Mouse (Mus musculus) heart, postnatal 4 days (tissue): Measurements from ENCODE around the gene P3h2. TPM values are rescaled to one million over a fixed set of nuclear protein-coding genes. Genes with fewer than 3 reads are reported as not detected.

Experiments used
- DNase-seq: peaks from one replicate; pipeline ENCODE4 v3.0.0; 2021
- total RNA-seq, 2 experiments: library from RNA; stranded (reverse); gene quantifications; 2 replicates each; pipeline ENCODE4 v1.2.3; 2021

Gene P3h2
- total RNA-seq, 2 experiments from 2014 or later: 7.7 to 8.1 TPM

DNA sequence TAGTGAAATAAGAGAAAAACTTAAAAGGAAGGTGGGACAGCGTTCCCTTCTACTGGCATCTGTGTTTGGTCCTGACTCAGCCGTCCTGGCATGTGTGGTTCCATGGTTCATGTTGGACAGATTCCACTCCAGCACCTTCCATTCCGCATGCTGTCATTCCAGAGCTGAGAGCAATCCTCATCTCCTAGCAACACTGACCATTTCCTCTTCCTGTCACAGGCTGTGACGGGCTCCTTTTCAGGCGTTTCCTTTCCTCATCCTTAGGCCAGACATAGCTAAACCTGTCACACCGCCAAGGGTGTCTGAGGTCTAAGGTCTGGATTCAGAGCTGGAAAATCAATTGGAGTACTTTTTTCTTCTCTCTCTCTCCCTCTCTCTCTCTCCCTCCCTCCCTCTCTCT, 40.5 kb downstream of the P3h2 start:
- peak; percentile 61 for DNase-seq

DNA sequence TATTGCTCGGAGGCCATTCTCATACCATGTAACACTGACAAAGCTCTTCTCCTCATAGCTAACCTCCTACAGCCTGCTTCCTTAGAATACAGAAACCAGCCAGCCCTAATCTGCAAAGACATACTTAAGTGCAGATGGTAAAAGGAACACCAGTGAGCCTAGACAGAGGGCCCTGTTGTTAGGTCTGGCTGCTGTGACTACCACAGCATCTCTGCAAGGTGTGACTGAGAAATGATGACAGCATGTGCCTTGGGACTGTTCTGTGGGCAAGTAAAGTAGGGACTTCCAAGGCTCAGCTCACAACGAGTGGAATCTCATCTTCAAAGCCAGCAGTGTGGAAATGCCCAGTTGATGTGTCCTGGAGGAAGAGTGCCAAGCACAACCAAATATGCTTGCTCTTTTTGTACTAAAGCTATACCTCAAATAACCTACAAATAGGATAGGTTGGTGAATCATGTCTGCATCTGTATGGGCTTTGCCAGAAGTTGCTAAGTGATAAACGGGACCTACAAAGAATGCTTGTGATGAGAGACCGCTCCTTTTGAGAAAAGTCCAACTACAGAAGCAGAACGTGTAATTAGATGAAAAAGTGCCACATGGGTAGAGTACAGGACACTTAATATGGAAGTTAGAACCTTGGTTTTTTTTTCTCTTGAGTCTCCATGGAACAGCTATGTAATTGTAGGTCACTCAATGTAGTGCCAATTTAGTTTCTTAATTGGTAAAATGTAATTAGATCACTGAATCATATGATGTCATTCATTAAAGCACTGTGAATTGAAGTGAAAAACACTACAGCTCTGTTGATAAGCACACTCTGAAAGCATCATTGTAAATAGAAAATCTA, 45.1 kb downstream of the P3h2 start:
- DNase-seq: no peak

DNA sequence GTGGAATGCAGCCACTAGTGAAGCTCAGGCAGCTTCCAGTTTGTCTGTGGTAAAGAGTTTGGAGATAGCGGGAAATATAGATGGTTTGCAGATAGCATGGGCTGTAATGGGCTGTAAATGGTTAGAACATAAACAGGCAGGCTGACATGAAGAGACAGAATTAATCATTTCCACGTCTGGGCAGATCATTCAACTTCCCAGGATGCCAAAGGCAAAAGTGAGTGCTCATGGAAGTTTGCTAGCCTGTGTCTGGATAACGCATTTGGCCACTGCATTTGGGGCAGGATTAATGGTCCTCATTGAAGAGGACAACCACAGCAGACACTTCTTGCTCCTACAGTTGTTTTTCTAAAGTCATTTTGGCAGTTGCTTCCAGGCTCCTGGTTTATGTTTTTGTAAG, 52.0 kb downstream of the P3h2 start:
- DNase-seq: no peak

DNA sequence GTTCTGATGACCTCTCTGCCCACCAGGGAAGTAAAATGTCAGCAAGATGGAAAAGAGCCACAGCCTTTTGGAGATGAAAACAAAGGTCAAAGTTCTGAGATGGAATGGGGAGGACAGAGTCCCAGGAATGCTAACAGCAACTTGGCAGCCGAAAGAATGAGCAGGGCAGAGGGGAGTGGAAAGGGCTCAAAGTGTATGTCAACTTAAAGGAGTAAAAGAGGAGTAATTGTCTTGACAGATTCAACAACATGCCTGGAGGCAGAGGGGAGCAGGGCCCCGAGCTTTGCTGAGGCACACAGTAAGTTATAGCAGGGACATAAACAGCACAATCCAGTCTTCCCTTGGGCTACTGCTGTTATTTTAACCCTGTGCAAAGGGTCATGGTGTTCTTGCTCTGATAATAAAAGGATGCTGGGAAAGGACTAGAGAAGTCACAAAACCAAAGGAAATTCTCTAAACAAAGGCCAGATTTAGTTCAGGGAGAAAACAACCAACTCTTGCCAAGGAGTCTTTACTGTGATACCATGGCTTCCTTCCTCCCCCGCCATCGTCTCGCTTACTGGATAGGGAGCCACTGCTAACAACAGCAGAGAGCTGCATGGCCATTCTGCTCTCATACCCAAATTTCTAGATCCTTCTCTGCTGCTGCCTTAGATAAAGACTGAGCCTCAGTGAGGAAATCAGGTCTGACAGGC, 56.0 kb downstream of the P3h2 start:
- DNase-seq: peak; percentile 39

DNA sequence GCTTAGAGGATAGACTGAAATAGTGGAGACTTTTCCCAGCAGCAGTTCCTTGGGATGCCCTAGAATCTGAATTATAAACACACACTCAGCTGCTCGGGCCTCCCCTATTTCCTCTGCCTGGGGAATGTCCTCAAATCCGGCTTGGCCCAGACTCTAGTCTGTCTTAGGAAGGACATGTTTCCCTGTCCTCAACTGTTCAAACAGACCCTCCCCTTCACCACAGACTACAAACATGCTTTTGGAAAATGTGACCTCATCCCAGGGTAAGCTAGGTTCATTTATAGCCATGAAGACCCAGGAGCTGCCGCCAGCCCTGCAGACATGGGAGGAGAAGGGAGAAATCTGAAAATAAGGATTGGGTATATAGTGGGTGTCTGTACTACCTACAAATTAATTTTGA, 57.7 kb downstream of the P3h2 start:
- DNase-seq: peak; percentile 56

DNA sequence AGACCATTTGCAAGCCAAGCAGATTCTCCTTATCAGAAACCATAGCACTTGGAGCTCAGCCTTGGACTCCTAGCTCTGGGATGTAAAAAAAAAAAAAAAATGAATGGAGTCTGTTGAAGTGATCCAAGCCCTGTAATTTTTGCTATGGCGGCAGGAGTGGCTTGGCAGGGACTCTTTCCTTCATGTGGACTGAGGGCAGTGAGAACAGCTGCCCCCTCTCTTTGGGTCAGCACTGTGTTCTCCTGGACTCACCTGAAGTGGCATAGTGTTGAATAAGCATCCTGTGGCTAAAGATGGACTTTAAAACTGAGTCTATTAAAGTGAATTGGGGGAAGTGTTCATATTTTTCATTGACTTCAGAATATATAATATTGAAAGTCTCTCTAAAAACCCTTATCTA, 58.2 kb downstream of the P3h2 start:
- DNase-seq: no peak

DNA sequence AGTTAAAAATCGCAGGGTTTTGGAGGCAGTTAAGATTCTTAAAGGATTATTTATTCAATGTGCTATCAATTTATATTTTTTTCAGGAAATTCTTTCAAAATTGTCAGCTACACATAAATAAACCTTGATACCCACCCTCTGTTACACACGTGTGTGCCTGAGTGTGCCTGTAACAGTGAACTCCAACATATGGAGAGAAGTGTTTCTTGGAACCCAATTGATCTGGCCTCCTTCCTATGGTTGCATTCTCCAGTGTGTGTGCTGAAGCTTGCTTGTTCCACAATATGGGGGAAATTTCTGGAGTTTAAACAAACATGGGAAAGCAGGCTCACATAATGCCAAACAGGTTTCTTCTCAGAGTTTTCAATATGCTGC, 63.7 kb downstream of the P3h2 start:
- no peak for DNase-seq

DNA sequence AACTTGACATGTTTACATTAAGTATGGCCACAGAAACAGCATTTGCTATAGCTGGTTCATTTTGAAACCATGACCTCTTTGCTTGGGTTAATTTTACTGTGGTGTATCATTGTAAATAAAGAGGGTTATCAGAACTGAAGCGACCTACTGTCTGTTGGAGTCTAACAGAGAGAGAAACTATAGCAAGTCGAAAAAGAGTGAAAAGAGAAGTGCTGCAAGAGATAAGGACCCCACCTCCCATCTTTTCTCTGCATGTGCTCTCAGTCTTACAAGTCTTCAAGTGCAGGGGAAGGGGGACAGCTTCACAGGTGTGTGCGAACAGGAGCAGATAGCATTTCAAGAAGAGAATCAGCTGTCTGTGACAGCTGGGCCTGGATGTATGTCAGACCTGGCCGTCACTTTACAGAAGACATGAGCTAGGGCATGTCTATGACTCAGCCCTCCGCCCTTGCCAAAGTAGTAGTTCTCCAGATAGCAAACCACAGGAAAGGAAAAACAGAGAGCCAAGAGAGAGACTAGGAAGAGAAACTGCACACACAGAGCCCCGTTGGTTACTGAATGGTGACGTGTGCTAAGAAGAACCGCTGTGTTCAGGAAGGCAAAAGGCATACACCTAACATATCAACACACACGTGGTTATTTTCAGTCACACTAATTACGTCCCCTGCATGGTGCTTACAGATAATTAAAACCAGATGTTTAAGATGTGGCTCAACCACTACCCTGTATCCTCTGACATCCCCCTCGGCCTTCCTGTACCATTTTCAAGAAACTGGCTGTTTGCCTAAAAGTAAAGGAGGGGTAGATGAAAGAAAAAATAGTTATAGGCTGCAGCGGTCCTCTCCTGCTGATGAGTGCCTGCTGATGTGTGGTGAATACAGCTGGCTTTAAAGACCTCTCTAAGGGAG, 64.3 kb downstream of the P3h2 start:
- peak; percentile 61 for DNase-seq

DNA sequence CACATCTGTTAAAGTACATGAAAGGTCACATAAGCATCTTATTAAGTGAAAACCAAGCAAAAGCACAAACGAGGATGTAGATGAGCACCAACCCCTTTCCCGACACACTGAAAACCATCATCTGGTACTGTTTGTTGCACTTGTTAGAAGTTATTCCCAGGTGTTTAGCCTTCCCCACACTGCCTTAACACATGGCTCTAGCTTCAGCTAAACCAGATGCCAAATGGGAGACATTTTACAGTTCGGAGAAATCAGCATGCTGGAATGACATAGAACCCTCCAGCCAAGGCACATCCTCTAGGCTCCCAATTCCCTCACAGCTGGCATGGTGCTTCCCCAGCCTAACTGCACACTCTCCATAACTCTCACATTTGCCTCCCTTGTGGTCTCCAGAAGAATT, 66.3 kb downstream of the P3h2 start:
- DNase-seq: no peak

DNA sequence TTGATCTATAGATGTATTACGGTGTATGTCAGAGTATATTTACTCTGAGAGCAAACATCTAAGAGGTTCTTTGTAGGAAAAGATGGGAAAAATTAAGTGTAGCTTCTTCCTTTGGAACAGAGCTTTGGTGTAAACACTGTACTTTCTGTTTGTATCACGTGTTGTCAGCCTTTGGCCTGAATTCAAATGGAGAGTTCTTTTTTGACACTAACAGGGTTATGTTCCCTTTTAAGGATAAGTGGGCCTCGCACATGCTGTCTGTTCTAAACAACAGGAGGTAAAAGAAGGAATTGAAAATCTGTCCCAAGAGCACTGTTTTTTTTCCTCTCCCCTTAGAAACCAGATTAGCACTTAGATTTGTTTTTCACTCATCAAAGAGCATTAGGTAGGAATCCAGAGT, 70.1 kb downstream of the P3h2 start:
- no peak for DNase-seq

DNA sequence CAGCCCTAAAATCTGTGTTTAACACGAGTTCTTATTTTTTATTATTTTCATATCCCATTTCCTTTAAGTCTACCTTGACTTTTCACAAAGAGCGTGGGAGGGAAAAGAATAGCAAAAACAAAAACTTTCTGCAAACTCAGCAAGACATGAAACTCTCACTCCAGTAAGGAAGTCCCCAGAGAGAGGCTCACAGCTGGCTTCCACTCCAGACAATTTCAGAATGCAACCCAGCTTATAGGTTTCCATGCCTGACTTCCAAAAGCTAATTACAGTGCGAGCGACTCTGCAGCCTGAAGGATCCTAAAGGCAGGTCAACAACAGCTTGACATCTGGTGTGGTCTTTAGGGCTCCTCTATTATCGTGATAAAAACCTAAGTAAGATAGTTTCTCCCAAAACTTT, 70.5 kb downstream of the P3h2 start:
- DNase-seq: no peak

DNA sequence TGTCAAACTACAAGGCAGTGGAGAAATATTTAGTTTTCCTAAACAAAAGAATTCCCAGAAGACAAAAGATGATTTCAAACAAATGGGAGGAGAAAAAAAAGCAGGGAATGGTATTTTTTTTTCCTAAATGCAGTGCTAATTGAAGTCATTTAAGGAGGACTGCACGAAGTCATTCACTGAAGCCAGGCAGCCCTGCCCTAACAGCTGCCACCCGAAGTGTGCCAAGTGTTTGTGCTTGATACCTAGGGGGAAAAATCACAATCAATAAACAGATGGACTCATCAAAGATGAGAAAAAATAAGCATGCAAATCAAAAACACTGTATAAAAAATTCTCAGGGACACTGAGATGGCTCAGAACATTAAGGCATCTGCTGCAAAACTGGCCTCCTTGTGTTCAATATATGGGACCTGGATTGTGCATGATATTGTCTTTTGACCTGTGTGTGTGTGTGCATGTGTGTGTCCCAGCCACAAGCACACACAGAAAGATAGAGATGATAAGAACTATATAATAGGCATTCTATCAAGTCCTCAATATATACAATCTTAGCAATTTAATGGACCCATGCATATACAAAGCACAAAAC, 76.1 kb downstream of the P3h2 start:
- no peak for DNase-seq

DNA sequence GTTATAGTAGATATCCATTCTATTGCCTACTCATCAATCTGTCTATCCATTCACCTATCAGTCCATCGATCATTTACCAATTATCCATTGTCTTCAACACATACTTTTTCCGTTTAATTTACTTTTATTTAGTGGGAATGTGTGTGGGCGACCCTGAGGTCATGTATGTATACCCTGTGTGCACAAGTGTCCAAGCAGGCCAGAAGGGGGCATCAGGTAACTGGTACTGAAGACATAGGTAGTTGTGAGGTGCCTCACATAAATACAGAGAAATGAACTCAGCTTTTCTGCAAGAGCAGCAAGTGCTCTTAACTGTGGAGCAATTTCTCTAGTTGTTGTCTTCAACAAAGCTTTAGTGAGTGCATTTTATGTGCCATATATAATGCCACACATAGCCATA, 79.2 kb downstream of the P3h2 start:
- no peak for DNase-seq

DNA sequence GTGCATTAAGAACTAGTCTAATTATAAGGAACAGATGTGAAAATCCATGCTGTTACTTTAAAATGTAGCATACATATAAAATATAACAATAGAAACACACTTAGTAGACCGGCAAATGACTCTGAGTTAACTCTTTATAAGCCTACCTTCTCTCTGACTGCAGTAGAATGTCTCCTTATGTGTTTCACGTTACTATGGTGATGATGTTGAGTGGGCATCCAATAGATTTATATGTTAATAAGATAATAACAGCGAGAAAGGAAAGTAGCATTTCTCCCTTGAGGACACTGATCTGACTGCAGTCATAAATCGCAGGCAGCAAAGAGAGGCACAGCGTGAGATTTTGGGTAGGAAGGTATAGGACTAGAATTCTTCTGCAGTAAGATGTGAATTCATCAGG, 81.0 kb downstream of the P3h2 start:
- DNase-seq: no peak

DNA sequence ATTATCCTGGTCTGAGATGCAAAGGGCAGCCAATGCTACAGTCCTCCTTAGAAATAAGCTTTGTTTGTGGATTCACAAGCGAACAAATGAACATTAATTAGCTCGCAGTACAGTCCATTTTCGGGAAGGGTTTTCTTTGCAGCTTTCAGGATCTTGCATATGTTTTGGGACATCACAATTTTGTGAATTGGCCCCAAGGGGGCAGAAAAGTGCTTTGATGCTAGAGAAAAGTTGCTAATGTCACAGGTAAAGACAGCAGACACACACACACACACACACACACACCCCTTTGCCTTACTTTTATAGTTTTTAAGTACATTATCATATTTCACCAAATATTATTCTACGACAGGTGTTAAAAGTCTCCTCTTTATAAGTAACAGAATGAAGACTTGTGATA, 82.2 kb downstream of the P3h2 start:
- DNase-seq: peak; percentile 22

DNA sequence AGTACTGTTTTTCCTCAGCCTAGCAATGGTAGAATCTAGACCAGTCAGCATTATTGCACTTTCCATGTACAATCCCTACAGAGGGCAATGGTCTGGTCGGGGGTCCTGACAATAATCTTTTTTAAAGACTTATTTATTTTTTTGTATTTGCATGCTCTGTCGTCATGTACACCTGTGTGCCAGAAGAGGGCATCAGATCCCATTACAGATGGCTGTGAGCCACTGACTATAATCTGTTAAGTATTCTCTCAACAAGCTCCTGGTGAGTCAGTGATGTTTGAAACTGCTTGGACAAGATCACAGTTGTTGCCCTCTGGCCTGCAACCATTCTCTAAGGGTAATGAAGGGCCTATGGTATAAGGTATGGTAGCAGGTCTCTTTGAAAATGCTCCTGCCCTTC, 83.8 kb downstream of the P3h2 start:
- DNase-seq: no peak

DNA sequence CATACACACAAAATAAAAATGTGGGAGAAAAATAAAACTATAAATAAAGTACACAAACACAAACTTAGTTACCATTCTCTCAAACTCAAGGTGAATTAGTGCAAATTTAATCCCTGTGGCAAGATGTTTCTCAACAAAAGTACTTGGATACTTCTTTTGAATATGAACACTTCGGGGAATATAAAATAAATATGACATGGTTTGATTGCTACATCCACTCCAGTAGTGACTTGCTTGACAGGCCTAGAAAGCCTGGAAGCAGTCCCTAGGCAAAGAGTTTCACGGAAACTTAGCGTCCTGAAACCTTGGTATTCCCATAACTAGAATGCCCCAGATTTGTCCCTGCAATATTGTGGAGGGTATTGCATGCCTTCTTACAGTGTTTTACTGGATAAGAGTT, 99.8 kb downstream of the P3h2 start:
- no peak for DNase-seq

DNA sequence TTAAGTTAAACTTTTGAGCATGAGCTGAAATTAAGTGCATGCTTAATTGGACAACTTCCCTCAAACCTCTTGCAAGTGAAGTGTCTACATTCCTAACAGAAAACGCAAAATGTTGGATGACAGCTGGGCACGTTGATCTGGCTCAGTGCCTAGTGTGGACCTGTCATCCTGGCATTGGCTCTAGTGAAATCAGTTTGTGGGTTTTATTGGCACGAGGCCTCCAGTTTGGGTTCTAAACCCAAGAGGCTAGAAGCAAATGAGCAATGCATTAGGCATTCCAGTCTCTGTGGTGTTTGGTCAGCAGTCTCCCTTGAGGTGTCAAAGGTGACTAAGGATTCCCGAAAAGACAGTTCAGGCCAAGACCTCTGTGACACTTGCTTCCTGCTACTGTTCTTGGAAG, 102.3 kb downstream of the P3h2 start:
- DNase-seq: peak; percentile 27

DNA sequence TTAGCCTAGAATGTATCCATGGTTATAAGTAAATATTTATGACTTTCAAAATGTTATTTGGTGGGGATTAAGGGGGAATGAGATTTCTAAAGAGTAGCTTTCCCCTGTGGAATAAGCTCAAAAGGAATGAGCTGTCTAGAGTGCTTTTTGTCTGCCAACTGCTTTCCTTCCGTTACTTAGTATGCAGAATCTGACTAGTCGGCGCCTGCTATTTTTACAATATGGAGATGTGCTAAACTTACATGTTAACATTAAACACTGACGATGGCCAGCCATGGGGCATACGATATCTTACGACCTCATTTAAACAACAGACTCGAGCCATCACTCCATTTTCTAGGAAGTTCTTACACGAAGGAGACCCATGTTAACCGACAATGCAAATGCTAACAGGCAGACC, 102.7 kb downstream of the P3h2 start:
- DNase-seq: no peak

DNA sequence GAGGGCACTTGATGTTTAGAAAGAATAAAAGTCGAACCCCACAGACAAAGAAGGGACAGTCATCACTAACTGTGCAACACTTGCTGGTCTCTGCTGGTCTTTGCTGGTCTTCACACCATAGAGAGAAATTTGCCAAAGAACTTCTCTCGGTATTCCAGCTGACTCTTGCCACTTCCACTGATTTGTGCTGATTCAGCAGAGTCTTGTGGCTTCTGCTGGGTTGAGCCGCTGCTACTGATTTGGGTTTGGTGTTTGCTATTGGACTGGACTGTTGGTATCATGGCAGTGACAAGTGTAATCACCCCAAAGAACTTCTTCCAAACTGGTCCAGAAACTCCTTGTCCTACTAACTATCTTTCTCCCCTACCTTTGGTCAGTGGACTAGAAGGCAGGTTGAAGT, 111.0 kb downstream of the P3h2 start:
- no peak for DNase-seq

DNA sequence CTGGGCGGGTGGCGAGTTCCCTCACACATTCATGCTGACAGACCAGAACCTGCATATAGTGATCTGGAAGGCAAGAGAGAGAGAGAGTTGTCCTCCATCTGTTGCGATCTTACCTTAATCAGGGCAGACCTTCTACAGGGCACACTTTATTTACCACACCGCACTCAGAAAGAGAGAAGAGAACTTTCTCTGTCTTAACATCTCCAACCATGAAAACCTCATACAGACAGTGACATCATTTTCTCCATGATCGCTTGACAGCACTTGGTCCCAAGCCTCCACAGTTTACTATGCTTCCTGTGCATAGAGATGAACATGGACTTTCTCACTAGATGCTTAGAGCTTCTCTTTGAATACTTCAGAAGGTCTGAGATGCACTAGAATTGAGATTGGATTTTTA, 118.4 kb downstream of the P3h2 start:
- DNase-seq: no peak

DNA sequence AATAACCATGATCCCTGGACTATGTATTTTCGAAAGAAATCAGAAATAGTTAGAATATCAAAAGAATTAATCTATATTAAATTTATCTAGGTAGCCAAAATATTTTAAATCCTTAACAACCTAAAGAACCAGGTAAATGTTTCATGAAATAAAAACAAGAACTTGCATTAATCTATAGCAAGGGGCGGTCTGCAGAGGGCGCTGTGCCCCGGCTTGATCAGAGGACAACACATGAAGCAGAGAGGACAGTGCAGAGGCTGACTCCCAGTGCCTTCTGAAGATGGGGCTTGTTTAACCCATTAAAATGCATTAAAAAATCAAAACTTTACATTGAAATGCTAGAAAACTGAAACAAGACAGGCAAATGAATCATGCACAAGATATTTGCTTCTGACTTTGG, 121.9 kb downstream of the P3h2 start:
- peak; percentile 46 for DNase-seq

DNA sequence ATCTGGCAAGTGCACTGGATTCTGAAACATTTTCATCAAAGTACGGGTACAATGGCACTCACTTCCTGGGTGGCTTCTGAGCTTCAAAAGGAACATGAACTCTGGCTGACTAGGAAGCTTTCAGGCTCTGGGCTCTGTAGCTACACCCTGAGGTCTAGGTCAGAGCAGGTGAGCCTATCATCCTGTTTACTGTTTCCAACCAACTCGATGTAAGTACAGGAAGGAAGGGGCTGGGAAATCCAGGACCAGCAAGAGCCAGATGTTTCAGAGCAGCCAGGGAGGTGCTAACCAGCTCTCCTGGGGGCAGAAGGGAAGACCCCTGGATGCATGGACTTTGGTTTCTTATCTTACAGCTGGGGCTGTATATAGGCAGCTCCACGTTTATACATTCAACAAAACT, 126.5 kb downstream of the P3h2 start:
- no peak for DNase-seq
